Mouse (Mus musculus) thymus, adult 2 months (tissue): ENCODE data around the gene Hspg2. TPM values are rescaled to one million over a fixed set of nuclear protein-coding genes. Genes with fewer than 3 reads are reported as not detected.
A peak's percentile ranks its signal among the peaks of the same experiment; 100 is the strongest.
"Not testable (repeated sequence)": the region's sequence is repeated elsewhere in the genome, so short reads cannot be mapped to it uniquely, and the experiment has no call there.

Experiments used
- DNase-seq: peaks from one replicate; pipeline ENCODE4 v3.0.0; 2021
- H3K27ac ChIP-seq: fragments of 200-500 bp; 2 replicates; pipeline ENCODE4 v1.5.1; 2012; ENCODE audit warnings: low read length, control low read depth; ENCODE audit not compliant: control insufficient read depth, insufficient read depth
- H3K27me3 ChIP-seq: fragments of 200-500 bp; 2 replicates; pipeline ENCODE4 v1.6.1; 2012; ENCODE audit warnings: mild to moderate bottlenecking, low read length, moderate library complexity, mixed read lengths; ENCODE audit not compliant: control insufficient read depth, insufficient read depth
- H3K36me3 ChIP-seq: fragments of 200-500 bp; 2 replicates; pipeline ENCODE4 v1.6.1; 2012; ENCODE audit warnings: mild to moderate bottlenecking, low read length, moderate library complexity; ENCODE audit not compliant: control insufficient read depth, insufficient read depth
- H3K4me1 ChIP-seq: fragments of 200-500 bp; replicated peaks from 2 replicates; pipeline ENCODE4 v1.6.1; 2012; ENCODE audit warnings: low read length; ENCODE audit not compliant: control insufficient read depth, insufficient read depth
- H3K4me3 ChIP-seq: fragments of 200-500 bp; 2 replicates; pipeline ENCODE4 v1.5.1; 2012; ENCODE audit warnings: mild to moderate bottlenecking, low read length, control low read depth, moderate library complexity; ENCODE audit not compliant: control insufficient read depth, insufficient read depth
- CTCF ChIP-seq: fragments of 200-500 bp; IDR thresholded peaks from 2 replicates; pipeline ENCODE4 v1.5.1; 2012; ENCODE audit warnings: mild to moderate bottlenecking, control low read depth, low read length, moderate library complexity, borderline replicate concordance; ENCODE audit not compliant: control insufficient read depth, poor library complexity, insufficient read depth; ENCODE audit errors: extremely low read depth
- POLR2A ChIP-seq: fragments of 200-500 bp; IDR thresholded peaks from 2 replicates; pipeline ENCODE4 v1.6.1; 2012; ENCODE audit warnings: mild to moderate bottlenecking, low read length, control low read depth, moderate library complexity; ENCODE audit not compliant: control insufficient read depth, poor library complexity, insufficient read depth; ENCODE audit errors: extremely low read depth
- WGBS: fragments of 180-500 bp; shearing (Covaris S2); methylation state at CpG from one replicate; pipeline ENCODE4 v1.1.7; 2018; 5-methylcytosine and 5-hydroxymethylcytosine counted together
- polyA plus RNA-seq: library from polyadenylated mRNA; depleted of rRNA; stranded (reverse); fragments of >200 nt; gene quantifications from 2 replicates; pipeline ENCODE4 v1.2.3, GENCODE M21; 2012; rRNA removed

Hspg2 gene
- 21.6 and 25.6 TPM in 2 replicates for polyA plus RNA-seq

DNA sequence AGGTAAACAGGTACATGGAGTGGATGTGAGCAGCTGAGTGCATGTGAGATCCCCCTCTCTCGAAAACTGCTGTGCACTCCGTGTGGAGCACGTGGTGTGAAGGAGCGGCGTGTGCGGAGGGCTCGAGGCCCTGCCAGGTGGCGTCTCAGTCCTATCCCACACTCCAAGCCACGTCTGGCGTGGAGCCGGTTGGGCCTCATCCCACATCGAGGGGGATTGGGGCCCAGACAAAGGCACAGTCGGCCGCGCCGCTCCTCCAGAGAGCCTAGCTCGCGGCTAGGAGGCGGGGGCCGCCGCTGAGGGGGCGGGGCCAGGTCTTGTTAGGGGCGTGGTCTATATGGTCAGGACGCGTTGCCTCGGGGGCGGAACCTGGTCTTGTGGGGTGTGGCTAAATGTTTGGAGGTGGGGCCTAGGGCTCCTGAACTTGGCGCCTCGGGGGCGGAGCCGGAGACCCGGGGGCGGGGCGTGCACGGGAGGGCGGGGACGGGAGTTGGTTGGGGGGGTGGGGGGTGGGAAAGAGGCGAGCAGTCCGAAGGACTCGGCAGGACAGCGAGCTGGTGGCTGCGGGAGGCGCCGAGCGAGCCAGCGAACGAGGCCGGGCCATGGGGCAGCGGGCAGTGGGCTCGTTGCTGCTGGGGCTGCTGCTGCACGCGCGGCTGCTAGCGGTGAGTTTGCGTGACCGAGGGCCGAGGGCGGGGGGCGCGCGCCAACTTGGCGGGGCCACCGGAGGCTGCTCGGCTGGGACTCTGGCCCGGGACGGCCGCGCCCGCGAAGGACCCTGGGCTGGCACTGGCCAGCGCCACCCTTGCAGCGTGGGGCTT is at the start of gene Hspg2:
TSS of gene Hspg2 (plus strand) at position 510 of the 821 bp plus-strand sequence.
- TF ChIP-seq CTCF = no peak
- TF ChIP-seq POLR2A = no peak
- no peaks in the 10 kb centered on the region for H3K27me3 ChIP-seq
- no peak within 1 kb of the TSS for H3K27ac ChIP-seq
- DNase-seq = peak; percentile 89
- H3K4me1 ChIP-seq = peaks cover 10% of the 10 kb centered on the region
- no peaks in the 10 kb centered on the region for H3K36me3 ChIP-seq
- 3% methylated on average over 72 of the region's 72 CpGs for WGBS
- H3K4me3 ChIP-seq = peak within 1 kb of the TSS; percentile 24

DNA sequence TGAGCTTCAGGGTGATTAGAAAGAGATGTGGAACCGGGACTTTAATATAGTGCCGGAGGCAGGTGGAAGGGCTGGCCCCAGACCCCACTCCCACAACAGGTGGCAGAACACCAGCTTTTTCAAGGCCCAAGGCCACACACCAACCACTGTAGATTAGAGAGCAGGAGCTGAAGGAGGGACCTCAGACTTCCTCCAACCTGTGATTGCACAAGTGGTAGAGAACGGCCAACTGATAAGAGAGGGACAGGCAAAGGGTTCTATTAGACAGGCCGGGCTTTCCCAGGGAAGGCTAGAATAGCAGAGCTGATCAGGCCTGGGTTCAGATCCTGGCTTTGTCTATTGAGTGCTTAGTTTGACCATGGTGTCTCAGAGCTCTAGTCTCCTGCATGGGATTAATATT is 38.1 kb upstream of the Hspg2 start, which contains the start of gene Cela3b:
TSS of gene Cela3b (minus strand) at position 39 of the 400 bp plus-strand sequence.
- TF ChIP-seq POLR2A (no peak), CTCF (no peak)
- H3K27ac ChIP-seq = no peak within 1 kb of the TSS
- H3K36me3 ChIP-seq = no peaks in the 10 kb centered on the region
- H3K4me1 ChIP-seq = no peaks in the 10 kb centered on the region
- DNase-seq = no peak
- no peak within 1 kb of the TSS for H3K4me3 ChIP-seq
- H3K27me3 ChIP-seq = no peaks in the 10 kb centered on the region
- 89% methylated on average over 4 of the region's 4 CpGs for WGBS

DNA sequence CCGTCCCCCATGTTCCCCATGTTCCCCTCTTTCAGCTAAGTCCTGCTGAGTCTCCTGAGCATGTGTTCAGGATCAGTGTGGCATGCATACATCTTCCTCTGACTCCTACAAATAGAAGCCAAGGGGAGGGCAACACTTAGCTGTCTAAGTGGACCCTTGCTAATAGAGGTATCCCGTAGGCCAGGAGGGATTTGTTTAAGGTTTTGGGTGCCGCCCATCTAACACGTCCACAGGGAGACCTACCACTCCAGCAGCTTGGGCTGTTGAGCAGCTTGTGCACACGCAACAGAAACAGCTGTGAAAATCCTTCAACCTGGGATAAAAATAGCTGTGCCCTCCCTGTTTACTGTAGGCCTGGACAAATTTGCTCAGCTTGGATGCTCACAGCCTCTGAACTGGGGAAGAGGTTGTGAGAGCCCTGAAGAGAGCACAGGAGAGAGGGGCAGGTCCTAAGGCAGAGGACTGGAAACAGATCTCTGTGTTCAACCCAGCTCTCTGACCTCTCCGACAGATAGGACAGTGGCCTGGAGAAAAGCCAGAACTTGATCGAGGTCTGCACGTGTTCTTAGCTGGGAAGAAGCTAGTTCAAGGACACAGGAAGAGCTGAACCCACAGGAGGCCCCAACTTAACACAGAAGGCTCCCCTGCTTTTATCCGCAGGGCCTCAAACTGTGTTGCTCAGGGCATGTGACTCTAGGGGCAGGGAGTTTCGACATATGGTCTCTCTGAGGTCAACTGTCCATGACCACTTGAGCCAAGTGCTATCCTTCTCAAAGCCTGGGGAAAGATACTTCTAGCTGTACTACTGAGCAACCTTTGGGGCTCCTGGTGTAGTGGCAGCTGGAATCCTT is 35.6 kb upstream of the Hspg2 start:
- not testable (repeated sequence) for H3K27me3 ChIP-seq, H3K4me1 ChIP-seq, H3K36me3 ChIP-seq, H3K4me3 ChIP-seq, H3K27ac ChIP-seq, DNase-seq
- 78% methylated on average over 10 of the region's 10 CpGs for WGBS

DNA sequence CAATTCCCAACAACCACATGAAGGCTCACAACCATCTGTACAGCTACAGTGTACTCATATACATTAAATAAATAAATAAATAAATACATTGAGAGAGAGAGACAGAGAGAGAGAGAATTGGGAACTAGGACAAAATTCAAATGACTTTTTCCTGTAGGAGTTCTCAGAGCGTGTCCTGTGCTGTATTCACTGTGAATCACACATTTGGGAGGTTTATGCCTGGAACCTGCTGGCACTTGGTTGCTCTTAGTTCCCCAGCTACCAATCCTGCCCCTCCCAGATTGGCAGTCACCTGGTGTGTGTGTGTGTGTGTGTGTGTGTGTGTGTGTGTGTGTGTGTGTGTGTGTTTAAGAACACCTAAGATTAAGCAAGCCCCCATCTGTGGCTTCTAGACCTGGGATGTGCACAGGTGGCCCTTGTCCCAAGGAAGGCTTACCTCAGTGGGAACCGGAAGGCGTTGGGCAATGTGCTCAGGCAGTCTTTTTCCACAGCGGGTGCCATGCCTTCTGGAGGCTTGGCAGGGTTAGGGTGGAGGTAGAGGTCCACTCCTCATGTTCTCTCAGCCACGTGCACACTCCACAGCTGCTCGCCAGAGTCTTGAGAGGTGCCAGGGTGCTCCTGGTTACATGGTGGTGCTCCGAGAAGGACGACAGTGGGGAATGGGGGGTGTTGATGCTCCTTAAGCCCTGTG is 31.4 kb upstream of the Hspg2 start:
- H3K27ac ChIP-seq = no peak overlapping the region
- H3K4me1 ChIP-seq = no peaks in the 10 kb centered on the region
- DNase-seq = no peak
- H3K36me3 ChIP-seq = no peaks in the 10 kb centered on the region
- 94% methylated on average over 8 of the region's 8 CpGs for WGBS
- H3K4me3 ChIP-seq = no peak overlapping the region
- TF ChIP-seq CTCF = no peak
- TF ChIP-seq POLR2A = no peak
- no peaks in the 10 kb centered on the region for H3K27me3 ChIP-seq

DNA sequence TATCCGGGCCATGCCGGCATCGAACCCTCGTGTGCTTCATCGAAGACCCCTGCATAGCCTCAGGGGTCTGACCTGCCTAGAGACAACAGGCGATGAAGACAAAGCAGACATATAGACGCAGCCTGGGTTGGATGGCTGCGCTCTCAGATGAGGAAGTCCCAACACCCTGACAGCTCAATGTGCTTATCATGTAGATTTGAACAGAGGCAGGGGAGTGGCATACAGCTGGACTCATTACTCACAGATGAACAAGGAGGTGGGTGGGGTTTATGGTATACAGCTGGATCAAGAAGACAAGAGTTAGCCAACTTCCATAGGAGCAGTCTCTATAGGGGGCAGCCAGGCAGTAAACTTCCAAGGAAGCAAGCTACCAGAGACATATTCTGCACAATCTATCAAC is 29.7 kb upstream of the Hspg2 start:
- no peak overlapping the region for H3K27ac ChIP-seq

DNA sequence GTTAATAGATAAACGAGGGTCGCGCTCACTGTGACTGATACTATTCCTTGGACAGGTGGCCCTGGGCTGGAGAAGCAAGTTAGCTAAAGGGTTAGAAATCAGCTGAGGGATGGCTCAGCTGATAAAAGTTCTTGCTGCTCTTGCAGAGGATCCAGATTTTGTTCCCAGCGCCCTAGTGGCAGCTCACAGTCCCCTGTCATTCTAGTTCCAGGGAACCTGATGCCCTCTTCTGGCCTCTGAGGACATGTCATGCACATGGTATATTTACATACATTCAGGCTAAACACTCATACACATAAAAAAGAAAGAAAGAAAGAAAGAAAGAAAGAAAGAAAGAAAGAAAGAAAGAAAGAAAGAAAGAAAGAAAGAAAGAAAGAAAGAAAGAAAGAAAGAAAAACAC is 27.2 kb upstream of the Hspg2 start:
- Histone ChIP-seq H3K4me1 (no peaks in the 10 kb centered on the region), H3K4me3 (no peak overlapping the region), H3K36me3 (no peaks in the 10 kb centered on the region), H3K27ac (no peak overlapping the region), H3K27me3 (no peaks in the 10 kb centered on the region)
- 93% methylated on average over 4 of the region's 4 CpGs for WGBS
- no peak for TF ChIP-seq CTCF
- no peak for TF ChIP-seq POLR2A
- no peak for DNase-seq

More for the DNA sequence above, 29.7 kb upstream of the Hspg2 start:
- TF ChIP-seq POLR2A (no peak), CTCF (no peak)
- no peaks in the 10 kb centered on the region for H3K4me1 ChIP-seq
- 84% methylated on average over 8 of the region's 8 CpGs for WGBS
- H3K27me3 ChIP-seq = no peaks in the 10 kb centered on the region
- H3K36me3 ChIP-seq = no peaks in the 10 kb centered on the region
- no peak overlapping the region for H3K4me3 ChIP-seq
- no peak for DNase-seq
